ENCODE assay signal across 8 mouse cellular contexts in the genomic region with DNA sequence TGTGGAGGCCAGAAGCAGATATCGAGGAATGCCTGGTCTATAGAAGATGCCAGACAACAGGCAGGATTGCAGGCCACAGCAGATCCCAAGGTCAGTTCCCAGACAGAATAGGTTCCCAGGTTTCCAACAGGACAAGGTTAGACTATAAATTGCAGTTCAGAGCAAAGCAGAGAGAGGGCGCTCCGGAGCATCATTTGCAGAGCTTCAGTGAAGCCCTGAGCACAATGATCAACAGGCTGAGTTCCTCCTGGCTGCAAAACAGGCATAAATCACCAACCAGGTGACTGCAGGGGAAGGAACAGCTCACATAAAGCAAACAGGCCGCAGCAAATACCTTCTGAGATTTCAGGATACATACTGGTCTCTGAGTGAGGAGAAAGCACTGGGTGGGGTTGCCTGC.
DNase-seq lines count a peak whose midpoint lies in the region; ATAC-seq and TF ChIP-seq lines count a peak whose summit lies in the region.

No protein-coding gene starts in this region.

- ATAC-seq in midbrain, embryonic 14.5 days (ENCODE audit: low FRiP score, low TSS enrichment): no peak
- no peak for ATAC-seq in midbrain, embryonic 16.5 days
- no peak for ATAC-seq in liver, embryonic 14.5 days (ENCODE audit: insufficient read depth)

- intact Hi-C loops in gastrocnemius, postnatal 14 days (cut with DNase I; ENCODE audit: low total_unique reads): loop anchor here (5.0 kb wide), 1 partner anchor 95 kb away; no protein-coding TSS in a partner anchor

- H3K9ac ChIP-seq in midbrain, embryonic 14.5 days (replicated peaks; ENCODE audit: low read length): no peak overlapping the region
- H3K9ac ChIP-seq in midbrain, embryonic 16.5 days (ENCODE audit: low read depth, low read length): no peak overlapping the region
- H3K9ac ChIP-seq in liver, embryonic 14.5 days (replicated peaks): no peak overlapping the region

- no peak overlapping the region for H3K27ac ChIP-seq in midbrain, embryonic 14.5 days (replicated peaks; ENCODE audit: low read depth, low read length)
- H3K27ac ChIP-seq in midbrain, embryonic 16.5 days (ENCODE audit: low read length): no peak overlapping the region
- no peak overlapping the region for H3K27ac ChIP-seq in liver, embryonic 14.5 days

- 36% methylated on average over 4 of the region's 4 CpGs for WGBS in midbrain, embryonic 14.5 days
- WGBS in midbrain, embryonic 16.5 days: 33% methylated on average over 4 of the region's 4 CpGs
- WGBS in liver, embryonic 14.5 days (ENCODE audit: insufficient replicate concordance): 15% methylated on average over 4 of the region's 4 CpGs

- no peaks in the 10 kb centered on the region for H3K27me3 ChIP-seq in midbrain, embryonic 14.5 days (ENCODE audit: control insufficient read depth, insufficient read depth, low read length)
- no peaks in the 10 kb centered on the region for H3K27me3 ChIP-seq in midbrain, embryonic 16.5 days (ENCODE audit: control insufficient read depth, insufficient read depth, low read depth, low read length)
- H3K27me3 ChIP-seq in liver, embryonic 14.5 days (ENCODE audit: control insufficient read depth, insufficient read depth, low read length): no peaks in the 10 kb centered on the region

- TF ChIP-seq EP300 in liver, embryonic 14.5 days (IDR thresholded peaks at IDR 0.05; ENCODE audit: low read depth): no peak

- H3K4me1 ChIP-seq in midbrain, embryonic 14.5 days (ENCODE audit: control insufficient read depth, insufficient read depth, low read length): peaks cover 16% of the 10 kb centered on the region
- peaks cover 15% of the 10 kb centered on the region for H3K4me1 ChIP-seq in midbrain, embryonic 16.5 days (ENCODE audit: control insufficient read depth, insufficient read depth, low read length)
- H3K4me1 ChIP-seq in liver, embryonic 14.5 days (replicated peaks; ENCODE audit: control insufficient read depth in 2 of 2, insufficient read depth in 2 of 2, low read length in 1 of 2): no peaks in the 10 kb centered on the region

- no peaks in the 10 kb centered on the region for H3K9me3 ChIP-seq in midbrain, embryonic 14.5 days (ENCODE audit: control insufficient read depth, low read length)
- H3K9me3 ChIP-seq in midbrain, embryonic 16.5 days (replicated peaks; ENCODE audit: control insufficient read depth, low read length, poor library complexity, severe bottlenecking): no peaks in the 10 kb centered on the region
- no peaks in the 10 kb centered on the region for H3K9me3 ChIP-seq in liver, embryonic 14.5 days (ENCODE audit: control insufficient read depth, low read length)

- no peak overlapping the region for H3K4me2 ChIP-seq in midbrain, embryonic 14.5 days (ENCODE audit: low read length)
- H3K4me2 ChIP-seq in midbrain, embryonic 16.5 days (ENCODE audit: low read length): no peak overlapping the region
- H3K4me2 ChIP-seq in liver, embryonic 14.5 days (ENCODE audit: low read depth): no peak overlapping the region

- peaks cover 5% of the 10 kb centered on the region; the same call in 1 of the 2 replicates for H3K36me3 ChIP-seq in midbrain, embryonic 14.5 days (ENCODE audit: control insufficient read depth, insufficient read depth, low read length)
- H3K36me3 ChIP-seq in midbrain, embryonic 16.5 days (ENCODE audit: control insufficient read depth, insufficient read depth, low read length): 0 out of 2 replicates have a peak, but pooled peaks cover 2% of the 10 kb centered on the region
- no peaks in the 10 kb centered on the region for H3K36me3 ChIP-seq in liver, embryonic 14.5 days (replicated peaks; ENCODE audit: control insufficient read depth, insufficient read depth, low read depth)

- no peak overlapping the region for H3K4me3 ChIP-seq in midbrain, embryonic 14.5 days (replicated peaks; ENCODE audit: low read depth, low read length)
- H3K4me3 ChIP-seq in midbrain, embryonic 16.5 days (ENCODE audit: low read depth, low read length): no peak overlapping the region
- H3K4me3 ChIP-seq in liver, embryonic 14.5 days (ENCODE audit: insufficient read depth in 1 of 2, low read depth in 2 of 2, low read length in 2 of 2): no peak overlapping the region

- TF ChIP-seq CTCF in liver, embryonic 14.5 days (IDR thresholded peaks at IDR 0.05; ENCODE audit: low read depth): peak; percentile 79

- DNase-seq in midbrain, embryonic 14.5 days: peak; percentile 81
- peak; percentile 76 for DNase-seq in cerebellum, adult 9-10 months
- DNase-seq in gastrocnemius, postnatal 14 days: peak; percentile 74
- DNase-seq in kidney, postnatal 10 days: peak; percentile 90
- peak in 2 of 3 experiments; percentile 18 to 36 for DNase-seq in liver, embryonic 14.5 days (ENCODE audit: low read depth in 3 of 3, low spot score in 3 of 3)
- peak; percentile 61 for DNase-seq in retina, postnatal 7 days (ENCODE audit: low read depth, low spot score)
- peak; percentile 65 to 71 for DNase-seq in urinary bladder, adult 18-20 months (ENCODE audit: low spot score in 2 of 2)

Comparison
In these comparisons a context has a peak if more than half of its experiments do, and no peak if none do; other contexts are left out.
1. DNase-seq: peak in every context shown above with its lines; median percentile 90 in kidney, postnatal 10 days; 81 in midbrain, embryonic 14.5 days; 76 in cerebellum, adult 9-10 months; 74 in gastrocnemius, postnatal 14 days; 68 in urinary bladder, adult 18-20 months; 61 in retina, postnatal 7 days; 27 in liver, embryonic 14.5 days.